Comparison of ENCODE assay signal across 24 mouse cellular contexts in the genomic region with DNA sequence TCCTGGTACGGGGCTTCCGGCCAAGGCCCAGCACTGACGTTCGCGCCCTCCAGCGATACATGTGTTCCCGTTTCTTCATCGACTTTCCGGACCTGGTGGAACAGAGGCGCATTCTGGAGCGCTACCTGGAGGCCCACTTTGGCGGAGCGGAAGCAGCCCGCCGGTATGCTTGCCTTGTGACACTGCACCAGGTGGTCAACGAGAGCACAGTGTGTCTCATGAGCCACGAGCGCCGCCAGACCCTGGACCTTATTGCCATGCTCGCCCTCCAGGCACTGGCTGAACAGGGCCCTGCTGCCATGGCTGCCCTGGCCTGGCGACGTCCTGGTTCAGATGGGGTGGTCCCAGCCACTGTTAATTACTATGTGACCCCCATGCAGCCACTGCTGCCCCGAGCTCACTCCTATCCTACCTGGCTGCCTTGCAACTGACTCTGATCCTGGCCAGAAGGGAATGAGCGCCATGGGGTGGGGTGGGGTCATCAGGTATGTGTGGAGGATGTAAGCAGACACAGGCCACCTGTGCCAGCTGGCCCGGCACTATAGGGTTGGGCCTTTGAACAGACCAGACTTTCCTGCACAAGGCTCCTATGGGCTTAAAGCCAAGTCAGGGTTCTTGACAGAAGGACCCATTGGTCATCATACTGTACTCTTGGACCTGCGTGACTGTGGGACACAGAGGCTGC. TPM values are rescaled to one million over a fixed set of nuclear protein-coding genes. Genes with fewer than 3 reads are reported as not detected.
"Had no signal": no experiment of that assay in that cellular context is flagged by ENCODE, and none has a peak within 500 bp of the region (broad histone marks: within the 10 kb centered on the region; RNA-seq: fewer than 3 reads in every experiment).

No protein-coding gene starts in this region.

- H3K27ac ChIP-seq: kidney, postnatal 0 days; layer of hippocampus, adult 2 months; limb, embryonic 15.5 days; liver, embryonic 14.5 days; macrophage; midbrain, embryonic 12.5 days; midbrain, embryonic 15.5 days; neural tube, embryonic 12.5 days; neural tube, embryonic 15.5 days; stomach, postnatal 0 days had no signal

- DNase-seq: kidney, postnatal 25 days; layer of hippocampus, adult 9-11 months; liver, postnatal 0 days; lung, embryonic 14.5 days; right cerebral cortex, adult 18-20 months; right cerebral cortex, postnatal 14 days; right cerebral cortex, postnatal 4 days; thymus, adult 18-20 months; thymus, postnatal 36 days had no signal

- H3K4me1 ChIP-seq: midbrain, embryonic 15.5 days had no signal

- H3K9ac ChIP-seq: limb, embryonic 15.5 days; liver, embryonic 14.5 days; liver, postnatal 0 days; lung, embryonic 14.5 days; midbrain, embryonic 12.5 days; midbrain, embryonic 15.5 days; neural tube, embryonic 12.5 days; neural tube, embryonic 15.5 days had no signal

- H3K4me3 ChIP-seq: layer of hippocampus, adult 2 months; limb, embryonic 15.5 days; midbrain, embryonic 12.5 days; midbrain, embryonic 15.5 days; neural tube, embryonic 12.5 days; neural tube, embryonic 15.5 days had no signal

- H3K9me3 ChIP-seq: limb, embryonic 15.5 days; midbrain, embryonic 12.5 days; midbrain, embryonic 15.5 days; neural tube, embryonic 12.5 days; neural tube, embryonic 15.5 days had no signal

- H3K4me2 ChIP-seq: limb, embryonic 15.5 days; liver, embryonic 11.5 days; lung, embryonic 14.5 days; midbrain, embryonic 12.5 days; midbrain, embryonic 15.5 days; neural tube, embryonic 12.5 days; neural tube, embryonic 15.5 days had no signal

- ATAC-seq: liver, postnatal 0 days; lung, postnatal 0 days; midbrain, embryonic 15.5 days had no signal

- H3K36me3 ChIP-seq: limb, embryonic 15.5 days; midbrain, embryonic 12.5 days; midbrain, embryonic 15.5 days; neural tube, embryonic 12.5 days; neural tube, embryonic 15.5 days had no signal

RNA-seq across cellular contexts. Expression of gene Tent5b, which starts 6.9 kb away (rescaled TPM):
- total RNA-seq: layer of hippocampus, adult 2 months; layer of hippocampus, postnatal 25 days; megakaryocyte, adult 5-6 weeks had no signal
- polyA plus RNA-seq: liver, embryonic 11.5 days; macrophage had no signal

RNA-seq across cellular contexts. Expression of gene Trnp1, which starts 11.5 kb away (rescaled TPM):
- total RNA-seq: megakaryocyte, adult 5-6 weeks had no signal
- polyA plus RNA-seq: liver, postnatal 0 days had no signal

RNA-seq across cellular contexts. Expression of gene Kdf1, which starts 31.9 kb away (rescaled TPM):
- total RNA-seq: layer of hippocampus, postnatal 25 days; left cerebral cortex, postnatal 25 days; megakaryocyte, adult 5-6 weeks had no signal
- polyA plus RNA-seq: macrophage had no signal
